Mouse (Mus musculus): ENCODE results near the gene Cdyl.

The Cdyl gene

GRCm38 (mm10) chr13:35659406-35659985 is at the start of gene Cdyl:
Cdyl (plus strand) TSS chr13:35659833.
- DNase-seq (ENCODE audit: low read depth), result no peak

DNA sequence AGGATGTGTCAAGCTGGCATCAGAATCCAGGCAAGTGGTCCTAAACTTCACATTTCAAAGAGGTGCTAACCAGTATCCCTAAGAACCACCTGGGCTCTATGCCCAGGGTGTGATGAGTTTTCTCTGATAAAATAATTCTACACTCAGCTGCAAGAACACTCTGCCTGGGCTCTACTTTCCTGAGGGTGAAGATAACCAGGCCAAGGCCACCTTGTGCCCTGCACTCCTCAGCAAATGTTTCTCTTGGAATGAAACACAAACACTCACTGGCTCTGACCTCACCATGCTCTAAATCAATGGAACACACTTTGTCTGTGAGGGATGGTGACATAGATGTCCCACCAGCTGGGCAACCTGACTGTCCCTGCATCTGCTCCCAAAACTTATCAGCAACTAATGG is 48.9 kb upstream of the Cdyl start:
- DNase-seq (ENCODE audit: low read depth), result no peak

DNA sequence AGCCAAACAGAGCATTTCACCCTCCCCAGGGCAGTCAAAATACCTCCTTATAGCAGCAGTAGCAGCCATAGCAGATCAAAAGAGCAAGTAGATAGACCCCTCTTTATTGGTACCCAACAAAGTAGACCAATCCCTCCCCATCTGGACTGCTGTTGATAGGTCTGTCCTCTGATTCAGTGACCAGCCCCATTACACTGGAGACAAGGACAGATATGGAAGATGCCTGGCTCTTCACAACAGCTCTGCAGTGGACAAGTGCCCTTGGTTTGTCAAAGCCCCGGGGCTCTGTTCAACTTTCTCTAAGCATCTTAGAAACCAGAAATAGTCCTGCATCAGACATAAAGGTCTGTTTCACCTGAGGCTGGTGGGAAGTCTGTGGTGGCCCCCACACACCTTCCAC is 47.1 kb upstream of the Cdyl start:
- no peak for DNase-seq (ENCODE audit: low read depth)

- DNase-seq (ENCODE audit: low read depth), result no peak
Observed at GRCm38 (mm10) chr13:35614832-35615479, 44.7 kb upstream of the Cdyl start.

DNA sequence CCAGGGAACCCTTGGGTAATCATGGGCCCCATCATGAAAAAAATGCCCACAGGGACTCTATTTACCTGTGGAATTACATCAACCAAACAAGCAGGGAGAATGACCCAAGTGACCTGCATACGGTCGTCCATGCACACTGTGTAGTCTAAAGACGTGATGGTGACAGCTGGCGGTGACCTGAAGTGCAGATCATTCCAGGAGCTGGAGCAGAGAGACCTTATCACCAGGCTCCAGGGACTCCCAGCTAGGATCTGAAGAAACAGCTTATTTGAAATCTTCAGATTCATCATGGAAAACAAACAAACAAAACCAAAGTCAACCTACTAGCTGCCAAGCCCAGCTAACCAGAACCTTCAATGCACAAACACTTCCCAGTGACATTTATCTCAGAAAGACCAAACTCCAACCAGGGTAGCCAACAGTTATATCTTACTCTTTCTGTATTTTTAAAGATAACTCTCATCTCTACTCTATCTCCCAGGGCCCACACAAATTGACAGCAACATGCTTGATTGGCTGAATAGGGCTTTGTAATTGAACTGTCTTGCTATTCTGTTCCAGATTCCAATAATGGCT is 43.0 kb upstream of the Cdyl start:
- no peak for DNase-seq (ENCODE audit: low read depth)

DNA sequence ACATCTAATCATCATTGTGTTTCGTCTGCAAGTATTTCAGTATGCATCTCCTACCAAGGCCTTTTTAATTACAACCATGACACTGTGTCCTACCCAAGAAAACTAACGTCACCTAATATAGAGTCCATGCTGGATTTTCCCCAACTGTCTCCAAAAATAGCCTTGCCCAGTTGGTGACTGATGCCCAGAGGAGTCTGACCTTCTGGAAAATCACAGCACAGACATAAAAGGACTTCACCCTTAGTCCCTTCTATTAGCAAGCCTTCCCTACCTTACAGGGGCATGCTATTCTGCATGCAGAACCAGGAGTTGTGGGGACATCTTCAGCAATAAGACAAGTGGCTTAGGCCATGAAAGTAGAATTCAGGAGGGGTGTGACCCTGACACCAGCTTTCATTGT is 40.3 kb upstream of the Cdyl start:
- no peak for DNase-seq (ENCODE audit: low read depth)

- DNase-seq (ENCODE audit: low read depth), result no peak
Observed at GRCm38 (mm10) chr13:35620756-35621155, 38.9 kb upstream of the Cdyl start.

- DNase-seq (ENCODE audit: low read depth), result no peak
Observed at GRCm38 (mm10) chr13:35624831-35625230, 34.8 kb upstream of the Cdyl start.

DNA sequence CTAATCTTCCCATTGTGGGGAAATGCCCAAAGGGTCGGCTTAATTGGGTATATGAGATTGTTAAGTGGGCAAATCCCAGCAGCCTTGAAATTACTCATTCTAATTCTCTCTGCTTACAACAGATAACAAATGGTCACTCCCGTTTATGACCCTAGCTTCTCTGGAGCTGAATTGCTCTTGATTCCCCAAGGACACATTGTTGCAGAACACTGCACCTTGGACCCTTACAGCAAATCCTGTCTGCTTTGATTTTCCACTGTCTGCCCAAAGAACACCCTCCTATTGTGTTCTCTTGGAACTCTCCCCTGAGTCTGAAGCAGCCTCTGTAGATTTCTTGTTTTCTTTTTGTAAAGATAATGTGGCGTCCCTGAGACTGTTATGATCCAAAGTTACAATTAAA is 34.1 kb upstream of the Cdyl start:
- no peak for DNase-seq (ENCODE audit: low read depth)

DNA sequence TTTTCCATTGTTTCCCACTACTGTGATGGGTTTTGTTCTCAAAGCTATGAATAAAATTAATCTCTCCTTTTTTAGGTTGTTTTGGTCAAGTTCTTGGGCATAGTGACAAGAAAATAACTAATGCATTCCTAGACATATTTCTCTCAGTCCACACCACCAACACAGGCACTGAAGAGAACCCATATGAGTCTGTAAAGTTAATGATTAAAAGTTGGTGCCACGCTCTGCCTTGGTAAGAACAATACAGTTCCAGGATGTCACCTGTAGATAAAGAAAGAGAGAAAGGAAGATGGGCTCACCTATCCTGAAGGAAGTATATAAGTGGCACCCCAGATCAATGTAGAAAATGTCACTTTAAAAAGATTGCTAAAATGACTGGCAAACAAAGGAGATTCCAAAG is 32.3 kb upstream of the Cdyl start:
- no peak for DNase-seq (ENCODE audit: low read depth)

DNA sequence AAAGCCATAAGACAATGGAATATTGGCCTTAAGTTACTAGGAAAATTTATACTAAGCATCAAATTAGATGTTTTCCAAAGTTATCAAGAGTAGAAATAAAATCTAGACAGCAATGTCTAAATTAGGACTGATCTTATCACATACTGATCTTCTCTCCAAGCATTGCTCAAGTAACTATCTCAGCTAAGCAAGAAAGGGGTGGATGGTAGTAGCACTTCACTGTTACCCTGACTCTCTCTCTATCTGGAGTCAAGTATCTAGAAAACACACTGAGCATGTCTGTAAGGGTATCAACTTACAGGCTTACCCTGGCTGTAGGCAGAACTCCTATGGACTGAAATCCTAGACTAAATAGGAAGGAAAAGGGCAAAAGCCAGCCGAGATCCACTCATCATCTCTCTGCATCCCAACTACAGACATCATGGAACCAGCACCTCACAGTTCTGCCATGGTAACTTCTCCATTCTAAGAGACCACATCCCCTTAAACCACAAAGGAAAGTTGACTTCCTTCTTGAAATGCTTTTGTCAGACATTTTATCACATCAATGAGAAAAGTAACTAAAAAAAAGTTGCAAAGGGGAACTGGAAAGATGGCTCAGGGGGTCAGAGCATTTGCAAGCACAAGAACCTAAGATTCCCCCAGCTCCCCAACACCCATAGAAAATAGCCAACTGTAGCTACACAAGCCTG is 12.4 kb upstream of the Cdyl start:
- DNase-seq (ENCODE audit: low read depth), result no peak

GRCm38 (mm10) chr13:35650284-35650872 is 9.3 kb upstream of the Cdyl start:
- no peak for DNase-seq (ENCODE audit: low read depth)

- no peak for DNase-seq (ENCODE audit: low read depth)
Observed at GRCm38 (mm10) chr13:35652851-35653250, 6.8 kb upstream of the Cdyl start.

DNA sequence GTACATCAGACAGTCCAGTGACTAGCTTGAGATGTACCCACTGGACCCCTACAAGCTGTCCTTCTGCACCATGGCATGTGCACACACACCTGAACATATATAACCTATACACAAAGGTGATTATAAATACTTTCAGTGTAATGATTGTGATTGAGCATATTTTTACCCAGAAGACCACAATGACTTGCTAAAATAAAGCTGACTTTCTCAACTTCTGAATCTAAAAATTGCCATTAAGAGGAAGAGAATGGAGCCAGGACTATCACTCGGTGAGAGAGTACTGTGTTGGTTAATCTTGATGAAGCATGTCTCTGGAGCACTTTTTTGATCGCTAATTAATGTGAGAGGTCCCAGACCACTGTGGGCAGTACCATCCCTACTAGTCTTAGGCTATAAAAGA is 2.8 kb upstream of the Cdyl start:
- no peak for DNase-seq (ENCODE audit: low read depth)

DNA sequence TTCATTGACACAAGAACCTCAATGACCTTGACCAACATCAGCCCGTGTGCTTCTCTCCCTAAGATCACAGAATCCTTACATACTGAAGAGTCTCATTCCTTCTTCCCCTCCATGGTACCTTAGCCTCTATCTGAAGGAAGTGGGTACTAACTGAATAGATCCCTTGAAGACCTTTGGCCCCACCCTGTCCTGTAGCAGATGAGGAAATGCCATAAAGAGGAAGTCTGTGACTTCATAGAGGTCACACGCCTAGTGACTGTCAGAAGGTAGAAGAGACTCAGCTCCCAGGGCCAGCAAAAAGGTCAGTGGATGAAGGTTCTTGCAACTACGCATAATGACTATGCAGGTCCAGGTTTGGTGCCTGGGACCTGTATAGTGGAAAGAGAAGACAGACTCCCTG is 5.8 kb downstream of the Cdyl start:
- DNase-seq (ENCODE audit: low read depth), result no peak

- DNase-seq (ENCODE audit: low read depth), result no peak
Observed at GRCm38 (mm10) chr13:35669910-35670469, 10.4 kb downstream of the Cdyl start.

DNA sequence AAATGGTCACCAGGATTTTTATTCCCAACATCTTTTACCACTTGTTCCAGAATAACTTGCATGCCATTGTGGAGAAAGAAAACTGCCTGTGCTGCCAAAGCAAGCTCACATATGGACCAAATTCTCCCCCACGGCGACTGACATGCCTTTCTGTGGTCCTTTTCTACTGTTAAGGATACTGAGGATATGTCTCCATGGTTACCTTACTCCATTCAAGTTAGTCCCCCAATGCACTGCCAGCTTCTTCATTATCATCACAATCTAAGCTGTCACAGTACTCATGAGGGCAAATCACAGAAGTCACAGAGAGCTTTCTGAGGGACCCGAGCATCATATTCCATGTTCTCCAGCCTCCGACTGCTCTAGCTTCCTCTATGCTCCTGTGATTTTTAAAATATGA is 11.2 kb downstream of the Cdyl start:
- DNase-seq (ENCODE audit: low read depth), result no peak

GRCm38 (mm10) chr13:35676921-35677320 is 17.3 kb downstream of the Cdyl start:
- DNase-seq (ENCODE audit: low read depth), result no peak

DNA sequence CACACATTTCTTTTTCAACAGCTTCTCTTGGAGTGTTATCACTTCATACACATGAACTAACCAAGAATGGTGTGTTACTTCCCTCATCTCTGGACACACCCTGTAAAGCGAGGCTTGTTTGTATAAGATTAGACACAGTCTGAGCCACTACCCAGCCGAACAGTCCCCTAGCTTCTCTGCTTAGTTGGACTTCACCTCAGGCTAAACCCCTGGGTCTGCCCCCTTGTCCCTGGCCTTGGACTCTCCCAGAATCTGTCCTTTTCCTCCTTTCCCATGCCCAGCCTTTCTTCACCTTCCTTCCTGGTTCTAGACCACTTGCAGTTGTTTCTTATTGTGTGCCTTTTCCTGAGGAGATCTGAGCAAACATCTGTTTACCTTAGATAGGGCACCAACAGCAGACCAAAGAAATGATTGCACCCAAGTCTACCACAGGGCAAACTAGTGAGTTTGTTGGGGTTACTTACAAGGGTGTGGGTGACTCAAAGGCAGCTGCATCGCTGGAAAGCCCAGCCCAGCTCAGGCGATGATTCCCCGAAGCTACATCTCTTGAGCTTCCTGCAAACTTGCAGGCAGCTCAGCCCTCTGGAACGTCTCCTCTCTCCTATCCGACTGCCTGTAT is 17.9 kb downstream of the Cdyl start:
- no peak for DNase-seq (ENCODE audit: low read depth)

- DNase-seq (ENCODE audit: low read depth), result no peak
Observed at GRCm38 (mm10) chr13:35678691-35679090, 19.1 kb downstream of the Cdyl start.

GRCm38 (mm10) chr13:35681361-35681760 is 21.7 kb downstream of the Cdyl start:
- DNase-seq (ENCODE audit: low read depth), result no peak

GRCm38 (mm10) chr13:35686273-35686672 is 26.6 kb downstream of the Cdyl start:
- peak; percentile 3 for DNase-seq (ENCODE audit: low read depth)

Data from NIH3T3 (cell line).